Comparison of ENCODE assay signal across 8 mouse cellular contexts in the genomic region with DNA sequence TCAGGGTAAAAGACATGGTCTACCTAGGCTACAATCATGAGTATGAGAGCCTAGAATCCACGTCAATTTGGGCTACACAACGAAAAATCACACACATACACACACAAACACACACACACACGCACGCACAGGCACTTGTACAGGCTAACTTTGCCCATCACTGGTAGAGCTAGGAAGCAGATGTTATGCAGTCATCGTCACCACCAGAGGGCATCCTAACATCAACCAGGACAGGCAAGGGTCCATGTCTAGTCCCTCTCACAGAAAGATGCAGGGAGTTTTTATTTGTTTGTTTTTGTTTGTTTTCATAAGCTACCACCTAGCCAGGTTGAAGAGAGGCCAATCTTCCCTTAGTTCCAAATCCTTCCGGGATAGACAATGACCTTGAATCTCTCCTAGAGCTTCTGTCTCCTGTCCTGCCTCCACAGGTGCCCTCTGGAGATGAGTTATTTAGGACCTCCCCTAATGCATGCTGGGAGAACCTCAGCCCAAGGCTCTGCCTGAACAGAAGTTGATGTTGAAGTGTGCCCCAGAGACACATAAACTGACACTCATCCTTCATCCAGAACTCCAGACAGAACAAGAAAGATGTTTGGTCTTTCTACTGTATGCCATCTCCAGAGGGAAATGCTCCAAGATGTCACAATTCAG. TPM values are rescaled to one million over a fixed set of nuclear protein-coding genes. Genes with fewer than 3 reads are reported as not detected.
DNase-seq lines count a peak whose midpoint lies in the region; ATAC-seq lines count a peak whose summit lies in the region.

No protein-coding gene starts in this region.

- no peaks in the 10 kb centered on the region for H3K27me3 ChIP-seq in hindbrain, embryonic 13.5 days
- H3K27me3 ChIP-seq in midbrain, embryonic 10.5 days (ENCODE audit: low read depth, poor library complexity, severe bottlenecking), result no peaks in the 10 kb centered on the region

- H3K27ac ChIP-seq in hindbrain, embryonic 13.5 days, result no peak overlapping the region
- no peak overlapping the region for H3K27ac ChIP-seq in midbrain, embryonic 10.5 days (replicated peaks)

- no peak overlapping the region for H3K4me3 ChIP-seq in hindbrain, embryonic 13.5 days
- H3K4me3 ChIP-seq in midbrain, embryonic 10.5 days, result no peak overlapping the region

- no peaks in the 10 kb centered on the region for H3K36me3 ChIP-seq in hindbrain, embryonic 13.5 days
- H3K36me3 ChIP-seq in midbrain, embryonic 10.5 days, result no peaks in the 10 kb centered on the region

- no peak overlapping the region for H3K4me2 ChIP-seq in hindbrain, embryonic 13.5 days

- ATAC-seq in erythroid progenitor cell, adult 5-6 weeks (replicated peaks; ENCODE audit: low FRiP score, poor library complexity, severe bottlenecking), result peak; percentile 65; the same call in 1 of the 2 replicates
- ATAC-seq in hindbrain, embryonic 13.5 days (ENCODE audit: low FRiP score), result peak; percentile 89; the same call in 1 of the 2 replicates

- H3K9ac ChIP-seq in hindbrain, embryonic 13.5 days, result no peak overlapping the region

- no peaks in the 10 kb centered on the region for H3K9me3 ChIP-seq in hindbrain, embryonic 13.5 days
- H3K9me3 ChIP-seq in midbrain, embryonic 10.5 days (replicated peaks), result peaks cover 6% of the 10 kb centered on the region

- 26% methylated on average over 6 of the region's 6 CpGs for WGBS in hindbrain, embryonic 13.5 days
- WGBS in midbrain, embryonic 10.5 days, result 22% methylated on average over 6 of the region's 6 CpGs

- peak; percentile 65 for DNase-seq in right cerebral cortex, adult 18-20 months
- DNase-seq in right cerebral cortex, postnatal 36 days (ENCODE audit: low spot score in 2 of 2), result no peak
- DNase-seq in brain, embryonic 18.5 days (ENCODE audit: low read depth, low spot score), result peak; percentile 22
- DNase-seq in layer of hippocampus, adult 9-11 months, result peak; percentile 55
- DNase-seq in midbrain, embryonic 10.5 days (ENCODE audit: low spot score), result peak; percentile 70
- DNase-seq in spleen, postnatal 4 days (ENCODE audit: low spot score in 2 of 2), result peak; percentile 38 to 73

- H3K4me1 ChIP-seq in hindbrain, embryonic 13.5 days (replicated peaks), result no peaks in the 10 kb centered on the region
- no peaks in the 10 kb centered on the region for H3K4me1 ChIP-seq in midbrain, embryonic 10.5 days

RNA-seq across cellular contexts. Expression of gene Prnd, which starts 32.0 kb away (rescaled TPM):
- total RNA-seq in erythroid progenitor cell, adult 5-6 weeks (2015; ENCODE audit: low replicate concordance), result not detected in 2 replicates
- total RNA-seq in erythroid progenitor cell, adult 5-6 weeks (2017; ENCODE audit: low replicate concordance), result 0.38 and 1.8 TPM in 2 replicates
- polyA plus RNA-seq in hindbrain, embryonic 13.5 days (2015; fragmentation: Nextera tagmentation; extraction: Ambion mirVana), result 11.8 and 13.3 TPM in 2 replicates
- polyA plus RNA-seq in midbrain, embryonic 10.5 days (2016; fragmentation: Nextera tagmentation; extraction: Ambion mirVana), result 3.6 and 5.1 TPM in 2 replicates

RNA-seq across cellular contexts. Expression of gene Rassf2, which starts 47.4 kb away (rescaled TPM):
- 9.6 and 9.7 TPM in 2 replicates for total RNA-seq in erythroid progenitor cell, adult 5-6 weeks (2015; ENCODE audit: low replicate concordance)
- 8.0 and 16.7 TPM in 2 replicates for total RNA-seq in erythroid progenitor cell, adult 5-6 weeks (2017; ENCODE audit: low replicate concordance)
- polyA plus RNA-seq in hindbrain, embryonic 13.5 days (2015; fragmentation: Nextera tagmentation; extraction: Ambion mirVana), result 29.6 and 30.6 TPM in 2 replicates
- polyA plus RNA-seq in midbrain, embryonic 10.5 days (2016; fragmentation: Nextera tagmentation; extraction: Ambion mirVana), result 28.6 and 34.2 TPM in 2 replicates

Comparison
In these comparisons a context has a peak if more than half of its experiments do, and no peak if none do; other contexts are left out.
1. DNase-seq: peak in right cerebral cortex, adult 18-20 months (single experiment), brain, embryonic 18.5 days (single experiment), layer of hippocampus, adult 9-11 months (single experiment), midbrain, embryonic 10.5 days (single experiment) and spleen, postnatal 4 days (2 of 2); none in right cerebral cortex, postnatal 36 days (0 of 2).